Comparison of ENCODE assay signal across 7 mouse cellular contexts in genomic region chr4:155149941-155150275, GRCm38 (mm10).
DNase-seq lines count a peak whose midpoint lies in the region; ATAC-seq and TF ChIP-seq lines count a peak whose summit lies in the region.

No protein-coding gene starts in this region.

- no peak for DNase-seq in lung, embryonic 14.5 days
- DNase-seq in lung, postnatal 14 days: no peak
- no peak for DNase-seq in left cerebral cortex, postnatal 14 days (ENCODE audit: low spot score in 2 of 2)
- no peak for DNase-seq in right cerebral cortex, adult 2 months (ENCODE audit: low spot score in 2 of 2)

- peak overlapping the region; percentile 73; the same call in 1 of the 2 replicates for H3K9ac ChIP-seq in lung, embryonic 14.5 days
- no peak overlapping the region; the same call in 1 of the 2 replicates for H3K9ac ChIP-seq in forebrain, embryonic 12.5 days
- H3K9ac ChIP-seq in intestine, postnatal 0 days (ENCODE audit: low read depth, low read length): no peak overlapping the region
- no peak overlapping the region; the same call in 1 of the 2 replicates for H3K9ac ChIP-seq in neural tube, embryonic 14.5 days (replicated peaks; ENCODE audit: low read depth, low read length)

- 0 out of 2 replicates have a peak, but pooled peaks cover 10% of the 10 kb centered on the region for H3K36me3 ChIP-seq in lung, embryonic 14.5 days (ENCODE audit: insufficient read depth)
- H3K36me3 ChIP-seq in forebrain, embryonic 12.5 days (replicated peaks): peaks cover 12% of the 10 kb centered on the region
- peaks cover 10% of the 10 kb centered on the region; the same call in 1 of the 2 replicates for H3K36me3 ChIP-seq in intestine, postnatal 0 days (ENCODE audit: control insufficient read depth, insufficient read depth)
- H3K36me3 ChIP-seq in neural tube, embryonic 14.5 days (ENCODE audit: control insufficient read depth, insufficient read depth, low read length): peaks cover under 1% of the 10 kb centered on the region; the same call in 1 of the 2 replicates

- no peak for TF ChIP-seq CTCF in lung, embryonic 14.5 days (IDR thresholded peaks at IDR 0.05; ENCODE audit: low read depth)
- no peak for TF ChIP-seq CTCF in intestine, postnatal 0 days (IDR thresholded peaks at IDR 0.05; ENCODE audit: low read depth)

- H3K9me3 ChIP-seq in lung, embryonic 14.5 days (ENCODE audit: low read depth, low read length): no peaks in the 10 kb centered on the region
- H3K9me3 ChIP-seq in forebrain, embryonic 12.5 days: no peaks in the 10 kb centered on the region
- H3K9me3 ChIP-seq in intestine, postnatal 0 days (ENCODE audit: control insufficient read depth): no peaks in the 10 kb centered on the region
- no peaks in the 10 kb centered on the region for H3K9me3 ChIP-seq in neural tube, embryonic 14.5 days (ENCODE audit: control insufficient read depth, low read length)

- intact Hi-C loops in left cerebral cortex, postnatal 14 days (cut with DNase I): loop anchor here (5.0 kb wide), 1 partner anchor 97 kb away; the partner anchor contains the start of gene Faap20

- peaks cover 37% of the 10 kb centered on the region for H3K4me1 ChIP-seq in lung, embryonic 14.5 days (ENCODE audit: insufficient read depth)
- peaks cover 26% of the 10 kb centered on the region for H3K4me1 ChIP-seq in forebrain, embryonic 12.5 days
- peaks cover 13% of the 10 kb centered on the region for H3K4me1 ChIP-seq in intestine, postnatal 0 days (replicated peaks; ENCODE audit: control insufficient read depth, insufficient read depth, low read length)
- peaks cover 10% of the 10 kb centered on the region for H3K4me1 ChIP-seq in neural tube, embryonic 14.5 days (ENCODE audit: control insufficient read depth, insufficient read depth, low read length)

- H3K27me3 ChIP-seq in lung, embryonic 14.5 days (ENCODE audit: insufficient read depth, low read length): no peaks in the 10 kb centered on the region
- H3K27me3 ChIP-seq in forebrain, embryonic 12.5 days: peaks cover 39% of the 10 kb centered on the region
- no peaks in the 10 kb centered on the region for H3K27me3 ChIP-seq in intestine, postnatal 0 days (replicated peaks; ENCODE audit: control insufficient read depth, insufficient read depth, low read length)
- no peaks in the 10 kb centered on the region for H3K27me3 ChIP-seq in neural tube, embryonic 14.5 days (ENCODE audit: control insufficient read depth, insufficient read depth, low read length)

- WGBS in lung, embryonic 14.5 days: 51% methylated on average over 6 of the region's 6 CpGs
- WGBS in forebrain, embryonic 12.5 days: 83% methylated on average over 6 of the region's 6 CpGs
- 60% methylated on average over 6 of the region's 6 CpGs for WGBS in intestine, postnatal 0 days
- WGBS in neural tube, embryonic 14.5 days: 70% methylated on average over 6 of the region's 6 CpGs

- peak overlapping the region; percentile 90 for H3K4me2 ChIP-seq in lung, embryonic 14.5 days
- H3K4me2 ChIP-seq in forebrain, embryonic 12.5 days: peak overlapping the region; percentile 84; the same call in 1 of the 2 replicates
- H3K4me2 ChIP-seq in intestine, postnatal 0 days (replicated peaks; ENCODE audit: low read depth): peak overlapping the region; percentile 81
- H3K4me2 ChIP-seq in neural tube, embryonic 14.5 days (ENCODE audit: low read depth, low read length): peak overlapping the region; percentile 80; the same call in 1 of the 2 replicates

- no peak overlapping the region for H3K4me3 ChIP-seq in lung, embryonic 14.5 days (ENCODE audit: low read depth, low read length)
- no peak overlapping the region for H3K4me3 ChIP-seq in forebrain, embryonic 12.5 days (replicated peaks)
- no peak overlapping the region for H3K4me3 ChIP-seq in intestine, postnatal 0 days (ENCODE audit: low read depth, low read length)
- no peak overlapping the region for H3K4me3 ChIP-seq in neural tube, embryonic 14.5 days (ENCODE audit: low read depth, low read length)

- peak overlapping the region; percentile 90 for H3K27ac ChIP-seq in lung, embryonic 14.5 days (ENCODE audit: low read depth)
- H3K27ac ChIP-seq in forebrain, embryonic 12.5 days: no peak overlapping the region
- peak overlapping the region; percentile 92 for H3K27ac ChIP-seq in intestine, postnatal 0 days (ENCODE audit: low read depth, low read length)
- H3K27ac ChIP-seq in neural tube, embryonic 14.5 days (ENCODE audit: low read depth, low read length): no peak overlapping the region

- ATAC-seq in lung, embryonic 14.5 days (ENCODE audit: insufficient read depth): no peak; the same call in 1 of the 2 replicates
- 0 out of 2 replicates have a peak, but pooled peaks have one; percentile 9 for ATAC-seq in forebrain, embryonic 12.5 days (ENCODE audit: low FRiP score)
- no peak for ATAC-seq in intestine, postnatal 0 days
- no peak for ATAC-seq in neural tube, embryonic 14.5 days (ENCODE audit: low read depth)

Comparison
In these comparisons a context has a peak if more than half of its experiments do, and no peak if none do; other contexts are left out.
1. H3K27ac ChIP-seq: peak in lung, embryonic 14.5 days (single experiment) and intestine, postnatal 0 days (single experiment); none in forebrain, embryonic 12.5 days (single experiment) and neural tube, embryonic 14.5 days (single experiment).
2. Peak in every context shown above with its lines, with median percentiles within 50 percentile points of each other: H3K4me2 ChIP-seq.